Mouse (Mus musculus) testis, adult 2 months (tissue): ENCODE data around the gene E2f6. TPM values are rescaled to one million over a fixed set of nuclear protein-coding genes. Genes with fewer than 3 reads are reported as not detected.

ENCODE experiments used
- H3K27ac ChIP-seq: fragments of 200-500 bp; 2 replicates; pipeline ENCODE4 v1.5.1; 2012; ENCODE audit warnings: low read depth, low read length; ENCODE audit not compliant: control insufficient read depth, insufficient read depth
- H3K27me3 ChIP-seq: fragments of 200-500 bp; 2 replicates; pipeline ENCODE4 v1.6.1; 2012; ENCODE audit warnings: mild to moderate bottlenecking, low read length, moderate library complexity; ENCODE audit not compliant: control insufficient read depth, insufficient read depth
- H3K36me3 ChIP-seq: fragments of 200-500 bp; 2 replicates; pipeline ENCODE4 v1.6.1; 2012; ENCODE audit warnings: mild to moderate bottlenecking, low read length; ENCODE audit not compliant: control insufficient read depth, insufficient read depth
- H3K4me1 ChIP-seq: fragments of 200-500 bp; 2 replicates; pipeline ENCODE4 v1.6.1; 2012; ENCODE audit warnings: low read length; ENCODE audit not compliant: control insufficient read depth, insufficient read depth
- H3K4me3 ChIP-seq: fragments of 200-500 bp; 2 replicates; pipeline ENCODE4 v1.5.1; 2012; ENCODE audit warnings: low read depth, mild to moderate bottlenecking, low read length, moderate library complexity, mixed read lengths; ENCODE audit not compliant: control insufficient read depth
- CTCF ChIP-seq: fragments of 200-500 bp; IDR thresholded peaks from 2 replicates; pipeline ENCODE4 v1.5.1; 2012; ENCODE audit warnings: low read depth, mild to moderate bottlenecking, inconsistent platforms, low read length, moderate library complexity; ENCODE audit not compliant: control insufficient read depth, insufficient read depth, insufficient replicate concordance
- POLR2A ChIP-seq: fragments of 200-500 bp; IDR thresholded peaks from 2 replicates; pipeline ENCODE4 v1.6.1; 2012; ENCODE audit warnings: low read depth, mild to moderate bottlenecking, inconsistent platforms, low read length, moderate library complexity; ENCODE audit not compliant: control insufficient read depth
- polyA plus RNA-seq: library from polyadenylated mRNA; depleted of rRNA; stranded (reverse); fragments of >200 nt; gene quantifications from 2 replicates; pipeline ENCODE4 v1.2.3, GENCODE M21; 2012

The E2f6 gene
- polyA plus RNA-seq, 1 experiment: 5.0 TPM

GRCm38 (mm10) chr12:16858081-16858480 is 47.3 kb downstream of the E2f6 start:
- H3K4me1 ChIP-seq: peaks cover 3% of the 10 kb centered on the region; the same call in 1 of the 2 replicates
- no peak for TF ChIP-seq CTCF
- TF ChIP-seq POLR2A: no peak
- no peaks in the 10 kb centered on the region for H3K27me3 ChIP-seq
- no peak overlapping the region for H3K4me3 ChIP-seq
- no peaks in the 10 kb centered on the region for H3K36me3 ChIP-seq
- H3K27ac ChIP-seq: no peak overlapping the region

DNA sequence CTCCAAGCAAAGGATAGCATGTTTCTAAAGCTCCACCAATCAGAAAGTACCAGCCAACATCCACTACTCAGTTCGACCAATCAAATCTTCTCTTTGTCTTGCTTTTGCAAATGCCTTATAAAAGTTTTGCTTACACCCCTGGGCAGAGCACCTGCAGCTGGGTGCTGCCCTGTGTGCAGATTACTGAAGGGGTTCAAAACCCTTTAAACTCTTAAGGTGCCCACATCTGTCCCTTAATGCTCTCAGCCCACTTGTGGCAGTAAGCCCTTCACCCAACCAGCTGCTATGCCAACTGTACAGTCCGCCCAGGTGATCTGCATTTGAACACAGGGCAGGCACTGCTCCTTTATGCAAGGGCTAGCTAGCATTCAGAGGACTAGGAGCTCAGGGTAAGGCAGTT is 49.0 kb downstream of the E2f6 start:
- Histone ChIP-seq H3K36me3 (no peaks in the 10 kb centered on the region), H3K4me1 (peaks cover 3% of the 10 kb centered on the region; the same call in 1 of the 2 replicates), H3K27me3 (no peaks in the 10 kb centered on the region), H3K27ac (no peak overlapping the region), H3K4me3 (no peak overlapping the region)
- no peak for TF ChIP-seq POLR2A
- TF ChIP-seq CTCF: no peak

DNA sequence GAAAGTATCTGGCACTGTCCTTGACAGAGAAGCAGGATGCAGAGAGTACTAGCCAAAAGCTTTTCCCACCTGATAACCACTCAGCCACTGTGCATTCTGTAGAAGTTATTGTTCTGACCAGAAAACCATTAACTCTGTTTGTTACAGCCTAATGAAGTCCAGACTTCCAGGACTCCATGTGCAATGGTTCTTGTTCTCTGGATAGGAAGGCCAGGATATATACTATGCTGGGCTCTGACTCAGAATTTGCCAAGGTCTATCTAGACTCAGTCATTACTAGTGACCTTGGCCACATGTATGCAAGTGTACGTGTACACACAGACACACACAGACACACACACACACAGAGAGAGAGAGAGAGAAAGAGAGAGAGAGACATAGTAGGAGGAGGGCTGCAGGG is 49.8 kb downstream of the E2f6 start:
- TF ChIP-seq POLR2A (no peak), CTCF (no peak)
- Histone ChIP-seq H3K36me3 (no peaks in the 10 kb centered on the region), H3K27ac (no peak overlapping the region)

DNA sequence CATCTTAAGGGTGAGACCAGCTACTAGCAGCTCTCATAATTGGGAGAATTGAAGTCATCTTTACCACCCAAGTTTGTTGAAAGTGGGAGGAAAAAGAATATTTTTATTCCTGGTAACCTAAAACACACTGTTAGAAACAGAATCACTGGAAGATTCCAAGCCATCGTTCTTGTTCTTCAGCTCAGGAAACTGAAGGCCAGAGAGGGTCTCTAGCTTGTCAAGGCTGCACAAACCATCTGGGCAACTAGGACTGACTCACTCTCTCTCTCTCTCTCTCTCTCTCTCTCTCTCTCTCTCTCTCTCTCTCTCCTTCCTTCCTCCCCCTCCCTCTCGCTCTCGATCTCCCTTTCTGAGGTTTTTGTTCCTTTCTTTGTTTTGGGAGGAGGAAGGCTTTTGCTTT is 50.2 kb downstream of the E2f6 start:
- Histone ChIP-seq H3K4me1 (peaks cover under 1% of the 10 kb centered on the region; the same call in 1 of the 2 replicates), H3K4me3 (no peak overlapping the region), H3K27me3 (no peaks in the 10 kb centered on the region), H3K36me3 (no peaks in the 10 kb centered on the region), H3K27ac (no peak overlapping the region)
- TF ChIP-seq POLR2A (no peak), CTCF (no peak)

More for the DNA sequence above, 49.8 kb downstream of the E2f6 start:
- Histone ChIP-seq H3K4me1 (peaks cover 3% of the 10 kb centered on the region; the same call in 1 of the 2 replicates), H3K27me3 (no peaks in the 10 kb centered on the region), H3K4me3 (no peak overlapping the region)

DNA sequence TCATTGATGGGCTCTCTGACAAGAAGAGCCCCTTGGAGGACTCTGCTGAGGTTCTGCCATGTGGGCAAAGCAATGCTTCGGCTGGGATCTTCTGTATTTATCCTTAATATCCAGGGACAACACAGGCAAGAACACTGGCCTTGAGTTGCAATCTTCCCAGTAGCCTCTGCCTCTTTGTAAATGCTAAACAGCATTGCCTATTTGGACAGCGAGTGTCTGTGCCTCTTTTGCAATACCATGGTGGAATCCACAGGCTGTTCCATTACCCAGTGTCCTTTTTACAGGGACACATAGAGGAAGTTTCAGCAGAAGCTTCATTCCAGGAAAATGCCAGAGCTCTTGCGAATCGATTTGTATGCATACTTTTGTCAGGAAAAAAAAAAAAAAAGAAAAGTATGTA is 53.7 kb downstream of the E2f6 start:
- Histone ChIP-seq H3K27me3 (no peaks in the 10 kb centered on the region), H3K4me3 (no peak overlapping the region), H3K36me3 (no peaks in the 10 kb centered on the region), H3K4me1 (peaks cover 3% of the 10 kb centered on the region; the same call in 1 of the 2 replicates), H3K27ac (no peak overlapping the region; the same call in 1 of the 2 replicates)
- TF ChIP-seq CTCF: no peak
- no peak for TF ChIP-seq POLR2A

GRCm38 (mm10) chr12:16865871-16866270 is 55.1 kb downstream of the E2f6 start:
- TF ChIP-seq CTCF (no peak), POLR2A (no peak)
- no peak overlapping the region for H3K27ac ChIP-seq
- H3K4me1 ChIP-seq: peaks cover 7% of the 10 kb centered on the region
- no peak overlapping the region for H3K4me3 ChIP-seq
- H3K27me3 ChIP-seq: no peaks in the 10 kb centered on the region
- no peaks in the 10 kb centered on the region for H3K36me3 ChIP-seq

GRCm38 (mm10) chr12:16866460-16866859 is 55.7 kb downstream of the E2f6 start:
- TF ChIP-seq POLR2A (no peak), CTCF (no peak)
- Histone ChIP-seq H3K27me3 (no peaks in the 10 kb centered on the region), H3K4me1 (peaks cover 7% of the 10 kb centered on the region), H3K36me3 (no peaks in the 10 kb centered on the region), H3K4me3 (no peak overlapping the region), H3K27ac (no peak overlapping the region)

GRCm38 (mm10) chr12:16867306-16867705 is 56.5 kb downstream of the E2f6 start:
- Histone ChIP-seq H3K4me1 (peaks cover 7% of the 10 kb centered on the region), H3K27ac (no peak overlapping the region), H3K27me3 (no peaks in the 10 kb centered on the region), H3K36me3 (no peaks in the 10 kb centered on the region), H3K4me3 (no peak overlapping the region)
- no peak for TF ChIP-seq POLR2A
- TF ChIP-seq CTCF: no peak
